Mouse (Mus musculus) embryonic facial prominence, embryonic 10.5 days (tissue): ENCODE measurements around the gene Poln. TPM values are rescaled to one million over a fixed set of nuclear protein-coding genes. Genes with fewer than 3 reads are reported as not detected.

Experiments used
- polyA plus RNA-seq: library from polyadenylated mRNA; unstranded; fragments of >200 nt; fragmentation: Nextera tagmentation; extraction: Ambion mirVana; gene quantifications from 2 replicates; pipeline ENCODE4 v1.2.1, GENCODE M21; 2016

Gene Poln
- polyA plus RNA-seq, 1 experiment from 2014 or later: 0.69 TPM

Other genes starting within 250 kb of the Poln start
- 87.5 and 89.2 TPM in 2 replicates for gene Nelfa, start 233.0 kb downstream of the Poln start, polyA plus RNA-seq
- 211 and 214 TPM in 2 replicates for gene Gm1673, start 186.0 kb downstream of the Poln start, polyA plus RNA-seq
- gene Nat8l, start 173.5 kb downstream of the Poln start, polyA plus RNA-seq: 0.47 and 0.73 TPM in 2 replicates
- gene Haus3, start 79 bp upstream of the Poln start, polyA plus RNA-seq: 53.0 and 60.0 TPM in 2 replicates
- gene Mxd4, start 18.3 kb upstream of the Poln start, polyA plus RNA-seq: 18.7 and 23.0 TPM in 2 replicates
- gene Zfyve28, start 119.0 kb upstream of the Poln start, polyA plus RNA-seq: 0.93 and 1.3 TPM in 2 replicates
- gene Cfap99, start 119.2 kb upstream of the Poln start, polyA plus RNA-seq: 0.06 TPM in 1 of 2 replicates, not detected in the other
- gene Rnf4, start 166.8 kb upstream of the Poln start, polyA plus RNA-seq: 198 and 205 TPM in 2 replicates
- 12.1 and 13.8 TPM in 2 replicates for gene Fam193a, start 200.5 kb upstream of the Poln start, polyA plus RNA-seq